Mouse (Mus musculus) hematopoietic stem cell, adult 5-6 weeks (primary cell): ENCODE data around the gene Kcnh6. TPM values are rescaled to one million over a fixed set of nuclear protein-coding genes. Genes with fewer than 3 reads are reported as not detected.

Experiments used
- total RNA-seq: library from RNA; stranded (forward); fragments of 172-1452, 232-1000 nt; gene quantifications from 2 replicates; pipeline ENCODE4 v1.2.3, GENCODE M21; 2017

The Kcnh6 gene
- total RNA-seq, 1 experiment from 2014 or later, result 0.50 TPM

Other genes with a start within 250 kb of the Kcnh6 start
- gene Cyb561, start 54.8 kb upstream of the Kcnh6 start, total RNA-seq, result 1.2 and 2.2 TPM in 2 replicates
- gene Ace, start 40.2 kb upstream of the Kcnh6 start, total RNA-seq, result 0.20 and 0.56 TPM in 2 replicates
- not detected in 2 replicates for gene Ace3, start 13.4 kb upstream of the Kcnh6 start, total RNA-seq
- gene Dcaf7, start 28.7 kb downstream of the Kcnh6 start, total RNA-seq, result 51.7 and 67.6 TPM in 2 replicates
- gene Taco1, start 57.9 kb downstream of the Kcnh6 start, total RNA-seq, result 10.2 and 12.8 TPM in 2 replicates
- gene Map3k3, start 76.5 kb downstream of the Kcnh6 start, total RNA-seq, result 37.0 and 42.3 TPM in 2 replicates
- 13.6 TPM in 1 of 2 replicates, not detected in the other for gene Gm10840, start 152.7 kb downstream of the Kcnh6 start, total RNA-seq
- gene Limd2, start 152.7 kb downstream of the Kcnh6 start, total RNA-seq, result 39.7 and 57.2 TPM in 2 replicates
- gene Strada, start 194.0 kb downstream of the Kcnh6 start, total RNA-seq, result 18.2 and 21.7 TPM in 2 replicates
- 186 and 253 TPM in 2 replicates for gene Ccdc47, start 208.2 kb downstream of the Kcnh6 start, total RNA-seq
- gene Ddx42, start 208.8 kb downstream of the Kcnh6 start, total RNA-seq, result 106 and 108 TPM in 2 replicates
- gene Ftsj3, start 248.0 kb downstream of the Kcnh6 start, total RNA-seq, result 124 and 147 TPM in 2 replicates
- 86.0 and 87.2 TPM in 2 replicates for gene Psmc5, start 248.0 kb downstream of the Kcnh6 start, total RNA-seq